Mouse (Mus musculus): ENCODE data around the gene Rapgef4. TPM values are rescaled to one million over a fixed set of nuclear protein-coding genes. Genes with fewer than 3 reads are reported as not detected.

Rapgef4 gene
- polyA plus RNA-seq, 1 experiment, result 0.08 TPM

GRCm38 (mm10) chr2:72175971-72176370, 194.9 kb downstream of the Rapgef4 start:
- Histone ChIP-seq H3ac (ENCODE audit: control insufficient read depth, insufficient read length, low read depth) (no peak overlapping the region), H3K4me3 (ENCODE audit: insufficient read depth, poor library complexity, severe bottlenecking) (no peak overlapping the region), H3K27me3 (ENCODE audit: control insufficient read depth, insufficient read depth, insufficient read length) (no peaks in the 10 kb centered on the region), H3K36me3 (ENCODE audit: control insufficient read depth, insufficient read depth) (no peaks in the 10 kb centered on the region), H3K79me3 (ENCODE audit: low read depth) (no peaks in the 10 kb centered on the region), H3K79me2 (ENCODE audit: control insufficient read depth, insufficient read depth) (no peaks in the 10 kb centered on the region)
- TF ChIP-seq CTCF (IDR thresholded peaks at IDR 0.05; ENCODE audit: control insufficient read depth, insufficient read depth, insufficient read length), result no peak
- no peak for TF ChIP-seq MYOG (IDR thresholded peaks at IDR 0.05; ENCODE audit: control insufficient read depth, extremely low read depth, insufficient read length)
- no peak for TF ChIP-seq USF1 (IDR thresholded peaks at IDR 0.05; ENCODE audit: low read depth)
- TF ChIP-seq MAX (IDR thresholded peaks at IDR 0.05), result no peak
- TF ChIP-seq MYOD1 (IDR thresholded peaks at IDR 0.05; ENCODE audit: control insufficient read depth, insufficient read length, low read depth), result no peak
- no peak for TF ChIP-seq CEBPB (IDR thresholded peaks at IDR 0.05; ENCODE audit: low read depth)
- TF ChIP-seq FOSL1 (IDR thresholded peaks at IDR 0.05; ENCODE audit: insufficient read depth, low read length, poor library complexity, severe bottlenecking), result no peak

- Histone ChIP-seq H3K27me3 (ENCODE audit: control insufficient read depth, insufficient read depth, insufficient read length) (no peaks in the 10 kb centered on the region), H3ac (ENCODE audit: control insufficient read depth, insufficient read length, low read depth) (no peak overlapping the region), H3K36me3 (ENCODE audit: control insufficient read depth, insufficient read depth) (no peaks in the 10 kb centered on the region), H3K4me3 (ENCODE audit: insufficient read depth, poor library complexity, severe bottlenecking) (no peak overlapping the region), H3K79me3 (ENCODE audit: low read depth) (no peaks in the 10 kb centered on the region), H3K79me2 (ENCODE audit: control insufficient read depth, insufficient read depth) (no peaks in the 10 kb centered on the region)
- TF ChIP-seq MAX (IDR thresholded peaks at IDR 0.05), result no peak
- TF ChIP-seq FOSL1 (IDR thresholded peaks at IDR 0.05; ENCODE audit: insufficient read depth, low read length, poor library complexity, severe bottlenecking), result no peak
- TF ChIP-seq MYOG (IDR thresholded peaks at IDR 0.05; ENCODE audit: control insufficient read depth, extremely low read depth, insufficient read length), result no peak
- no peak for TF ChIP-seq MYOD1 (IDR thresholded peaks at IDR 0.05; ENCODE audit: control insufficient read depth, insufficient read length, low read depth)
- TF ChIP-seq CTCF (IDR thresholded peaks at IDR 0.05; ENCODE audit: control insufficient read depth, insufficient read depth, insufficient read length), result no peak
- no peak for TF ChIP-seq USF1 (IDR thresholded peaks at IDR 0.05; ENCODE audit: low read depth)
- TF ChIP-seq CEBPB (IDR thresholded peaks at IDR 0.05; ENCODE audit: low read depth), result no peak
Observed at GRCm38 (mm10) chr2:72177214-72178023, 196.4 kb downstream of the Rapgef4 start.

GRCm38 (mm10) chr2:72178025-72178424, 197.0 kb downstream of the Rapgef4 start:
- no peaks in the 10 kb centered on the region for H3K79me2 ChIP-seq (ENCODE audit: control insufficient read depth, insufficient read depth)
- no peaks in the 10 kb centered on the region for H3K79me3 ChIP-seq (ENCODE audit: low read depth)
- no peaks in the 10 kb centered on the region for H3K27me3 ChIP-seq (ENCODE audit: control insufficient read depth, insufficient read depth, insufficient read length)
- H3K36me3 ChIP-seq (ENCODE audit: control insufficient read depth, insufficient read depth), result no peaks in the 10 kb centered on the region
- H3K4me3 ChIP-seq (ENCODE audit: insufficient read depth, poor library complexity, severe bottlenecking), result no peak overlapping the region
- no peak overlapping the region for H3ac ChIP-seq (ENCODE audit: control insufficient read depth, insufficient read length, low read depth)
- TF ChIP-seq MYOG (IDR thresholded peaks at IDR 0.05; ENCODE audit: control insufficient read depth, extremely low read depth, insufficient read length) (no peak), USF1 (IDR thresholded peaks at IDR 0.05; ENCODE audit: low read depth) (no peak), MAX (IDR thresholded peaks at IDR 0.05) (no peak), FOSL1 (IDR thresholded peaks at IDR 0.05; ENCODE audit: insufficient read depth, low read length, poor library complexity, severe bottlenecking) (no peak), CEBPB (IDR thresholded peaks at IDR 0.05; ENCODE audit: low read depth) (no peak), MYOD1 (IDR thresholded peaks at IDR 0.05; ENCODE audit: control insufficient read depth, insufficient read length, low read depth) (no peak), CTCF (IDR thresholded peaks at IDR 0.05; ENCODE audit: control insufficient read depth, insufficient read depth, insufficient read length) (no peak)

GRCm38 (mm10) chr2:72178515-72178914, 197.5 kb downstream of the Rapgef4 start:
- Histone ChIP-seq H3K36me3 (ENCODE audit: control insufficient read depth, insufficient read depth) (no peaks in the 10 kb centered on the region), H3K79me2 (ENCODE audit: control insufficient read depth, insufficient read depth) (no peaks in the 10 kb centered on the region), H3ac (ENCODE audit: control insufficient read depth, insufficient read length, low read depth) (no peak overlapping the region), H3K4me3 (ENCODE audit: insufficient read depth, poor library complexity, severe bottlenecking) (no peak overlapping the region), H3K27me3 (ENCODE audit: control insufficient read depth, insufficient read depth, insufficient read length) (no peaks in the 10 kb centered on the region), H3K79me3 (ENCODE audit: low read depth) (no peaks in the 10 kb centered on the region)
- no peak for TF ChIP-seq MYOG (IDR thresholded peaks at IDR 0.05; ENCODE audit: control insufficient read depth, extremely low read depth, insufficient read length)

- TF ChIP-seq MAX (IDR thresholded peaks at IDR 0.05) (no peak), MYOD1 (IDR thresholded peaks at IDR 0.05; ENCODE audit: control insufficient read depth, insufficient read length, low read depth) (no peak), FOSL1 (IDR thresholded peaks at IDR 0.05; ENCODE audit: insufficient read depth, low read length, poor library complexity, severe bottlenecking) (no peak), MYOG (IDR thresholded peaks at IDR 0.05; ENCODE audit: control insufficient read depth, extremely low read depth, insufficient read length) (no peak), CEBPB (IDR thresholded peaks at IDR 0.05; ENCODE audit: low read depth) (no peak), USF1 (IDR thresholded peaks at IDR 0.05; ENCODE audit: low read depth) (no peak)
- H3K79me2 ChIP-seq (ENCODE audit: control insufficient read depth, insufficient read depth), result no peaks in the 10 kb centered on the region
- H3K79me3 ChIP-seq (ENCODE audit: low read depth), result no peaks in the 10 kb centered on the region
- no peak overlapping the region for H3K4me3 ChIP-seq (ENCODE audit: insufficient read depth, poor library complexity, severe bottlenecking)
- H3K27me3 ChIP-seq (ENCODE audit: control insufficient read depth, insufficient read depth, insufficient read length), result no peaks in the 10 kb centered on the region
- no peaks in the 10 kb centered on the region for H3K36me3 ChIP-seq (ENCODE audit: control insufficient read depth, insufficient read depth)
- H3ac ChIP-seq (ENCODE audit: control insufficient read depth, insufficient read length, low read depth), result no peak overlapping the region
Observed at GRCm38 (mm10) chr2:72179600-72180301, 198.7 kb downstream of the Rapgef4 start.
